Mouse (Mus musculus): ENCODE measurements at regions not wholly inside any gene's neighbourhood (a gene's known extent, or its start where the extent isn't known, plus 50 kb on each side); places are given as distances from the start of the nearest gene placed in this dataset.

DNA sequence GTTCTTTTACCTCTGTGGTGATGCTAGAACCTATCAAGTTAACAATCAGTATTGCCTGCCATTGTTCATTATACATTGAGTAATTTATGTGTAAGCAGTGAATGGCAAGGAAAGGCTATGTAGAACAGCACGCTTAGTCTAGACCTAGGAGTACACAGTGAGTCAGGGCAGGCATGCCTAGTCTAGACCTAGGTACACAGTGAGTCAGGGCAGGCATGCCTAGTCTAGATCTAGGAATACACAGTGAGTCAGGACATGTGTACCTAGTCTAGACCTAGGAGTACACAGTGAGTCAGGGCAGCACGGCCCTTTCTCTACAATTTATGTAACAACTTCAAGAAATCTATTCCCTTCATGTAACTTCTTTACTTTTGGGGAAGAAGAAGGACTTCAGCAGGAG, 347.2 kb downstream of the Tmem232 start:
- peaks cover 5% of the 10 kb centered on the region; the same call in 1 of the 2 replicates for H3K4me1 ChIP-seq
- H3K36me3 ChIP-seq (replicated peaks), result no peaks in the 10 kb centered on the region
- no peak for DNase-seq (ENCODE audit: low spot score)
- no peaks in the 10 kb centered on the region for H3K27me3 ChIP-seq (replicated peaks; ENCODE audit: low read depth, poor library complexity, severe bottlenecking)
- 87% methylated on average over 2 of the region's 2 CpGs for WGBS
- no peak overlapping the region for H3K4me3 ChIP-seq
- H3K9me3 ChIP-seq, result no peaks in the 10 kb centered on the region
- H3K27ac ChIP-seq (replicated peaks), result no peak overlapping the region

DNA sequence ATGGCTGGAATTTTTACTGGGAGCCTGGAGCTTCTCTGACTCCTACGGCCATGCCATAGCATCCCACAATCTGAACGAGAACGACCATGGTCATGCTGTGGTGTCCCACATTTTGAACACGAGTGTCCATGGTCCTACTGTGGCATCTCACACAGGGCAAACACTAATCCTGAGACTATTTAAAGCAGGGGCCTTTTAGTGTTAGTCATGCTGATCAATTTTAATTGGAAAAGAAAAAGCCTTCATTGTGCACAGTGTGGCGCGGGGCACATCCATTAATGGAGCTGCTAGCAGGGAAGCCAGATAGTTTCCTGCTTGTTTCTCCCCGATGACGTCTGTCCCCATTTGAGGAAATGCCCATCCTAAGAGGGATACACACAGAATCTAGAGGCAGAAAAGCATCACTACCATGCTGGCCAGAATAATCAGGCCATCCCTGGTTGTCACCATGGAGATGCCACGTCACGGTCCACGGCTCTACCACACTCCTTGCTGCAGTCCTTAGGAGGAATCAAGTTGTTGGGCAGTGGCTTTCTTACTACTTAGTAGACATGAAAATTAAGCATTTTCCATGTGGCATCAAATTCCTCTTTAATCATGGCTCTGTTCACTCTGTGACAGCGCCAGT, 348.0 kb downstream of the Tmem232 start:
- H3K27ac ChIP-seq (replicated peaks), result no peak overlapping the region
- H3K4me1 ChIP-seq, result peaks cover 5% of the 10 kb centered on the region; the same call in 1 of the 2 replicates
- H3K4me3 ChIP-seq, result no peak overlapping the region
- DNase-seq (ENCODE audit: low spot score), result no peak
- H3K36me3 ChIP-seq (replicated peaks), result no peaks in the 10 kb centered on the region
- H3K9me3 ChIP-seq, result no peaks in the 10 kb centered on the region
- 83% methylated on average over 12 of the region's 12 CpGs for WGBS
- no peaks in the 10 kb centered on the region for H3K27me3 ChIP-seq (replicated peaks; ENCODE audit: low read depth, poor library complexity, severe bottlenecking)

DNA sequence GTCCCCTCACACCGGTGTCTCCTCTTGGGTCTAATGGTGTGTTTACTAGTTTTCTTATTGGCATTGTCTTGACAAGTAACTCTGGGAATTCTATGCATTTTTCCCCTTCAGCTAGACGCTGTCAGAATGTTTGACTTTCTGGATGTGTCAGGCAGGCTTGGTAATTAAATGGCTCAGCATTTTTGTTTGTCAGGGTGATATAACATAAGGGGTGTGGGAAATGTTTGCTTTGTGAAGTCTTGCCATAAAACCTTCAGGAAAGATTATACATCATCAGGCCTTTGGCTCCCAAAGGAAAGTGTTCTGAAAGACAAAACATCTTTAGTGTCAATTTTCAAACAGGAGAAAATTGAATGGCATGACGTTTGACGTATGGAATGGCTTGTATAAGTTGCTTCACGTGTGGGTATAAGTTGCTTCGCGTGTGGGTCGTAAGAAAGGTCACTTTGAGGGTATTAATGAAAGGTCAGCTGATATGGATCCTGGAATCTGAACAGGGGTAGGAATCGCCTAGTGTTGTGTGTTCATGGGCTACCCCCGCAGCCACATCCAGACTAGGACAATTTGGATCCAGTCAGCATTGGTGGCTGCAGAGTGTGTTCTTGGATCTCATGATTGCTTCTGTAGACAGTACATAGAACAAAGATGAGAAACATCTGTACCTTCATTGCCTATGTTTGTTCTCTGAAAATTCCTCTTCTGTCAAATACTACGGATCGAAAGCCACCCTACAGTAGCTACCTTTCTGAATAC, 349.6 kb downstream of the Tmem232 start:
- DNase-seq (ENCODE audit: low spot score), result no peak

DNA sequence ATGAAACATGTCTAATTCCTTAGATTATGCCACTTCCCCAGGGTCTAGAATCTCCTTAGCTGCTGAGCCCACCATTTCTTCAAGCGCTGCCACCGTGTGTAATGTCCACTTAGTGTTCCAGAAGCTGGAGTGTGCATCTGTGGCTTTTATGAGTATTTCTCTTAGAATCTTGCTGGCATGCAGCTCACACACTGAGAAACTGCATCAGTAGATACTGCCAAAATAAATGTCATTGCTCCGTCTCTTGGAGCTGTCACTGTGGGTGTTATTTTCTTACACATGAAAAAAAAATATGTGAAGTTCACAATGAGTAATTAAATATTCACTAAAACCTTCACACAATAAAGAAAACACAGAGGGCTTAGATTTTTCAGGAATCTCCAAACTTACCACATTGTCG, 345.3 kb upstream of the 4930583I09Rik start:
- H3K27me3 ChIP-seq (replicated peaks; ENCODE audit: low read depth, poor library complexity, severe bottlenecking), result no peaks in the 10 kb centered on the region
- no peaks in the 10 kb centered on the region for H3K4me1 ChIP-seq
- no peak for DNase-seq (ENCODE audit: low spot score)
- no peak overlapping the region for H3K4me3 ChIP-seq
- 86% methylated on average over 4 of the region's 4 CpGs for WGBS
- H3K9me3 ChIP-seq, result no peaks in the 10 kb centered on the region
- H3K27ac ChIP-seq (replicated peaks), result no peak overlapping the region
- no peaks in the 10 kb centered on the region for H3K36me3 ChIP-seq (replicated peaks)

More for the DNA sequence above, 349.6 kb downstream of the Tmem232 start:
- no peak overlapping the region for H3K4me3 ChIP-seq
- H3K36me3 ChIP-seq (replicated peaks), result no peaks in the 10 kb centered on the region
- H3K27ac ChIP-seq (replicated peaks), result no peak overlapping the region
- no peaks in the 10 kb centered on the region for H3K9me3 ChIP-seq
- WGBS, result 73% methylated on average over 12 of the region's 12 CpGs
- peaks cover 5% of the 10 kb centered on the region; the same call in 1 of the 2 replicates for H3K4me1 ChIP-seq
- H3K27me3 ChIP-seq (replicated peaks; ENCODE audit: low read depth, poor library complexity, severe bottlenecking), result no peaks in the 10 kb centered on the region

DNA sequence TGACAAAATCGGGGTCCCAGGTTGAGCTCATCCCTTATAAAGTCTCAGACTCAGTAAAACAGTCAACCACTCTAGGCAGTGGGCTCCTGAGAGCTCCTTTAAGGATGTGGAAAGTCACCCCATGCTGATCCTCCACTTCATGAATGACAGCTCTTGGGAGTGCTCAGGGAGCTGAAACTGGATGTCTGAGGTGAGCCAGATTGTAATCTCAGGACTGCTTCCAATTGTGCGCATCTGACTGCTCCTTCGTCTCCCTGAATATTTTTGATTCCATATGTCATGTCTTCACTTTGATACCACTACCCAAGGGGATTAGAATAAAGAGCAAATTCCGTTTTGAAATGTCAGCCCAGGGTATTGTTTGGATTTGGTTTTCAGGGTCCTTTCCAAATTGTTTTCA, 339.9 kb upstream of the 4930583I09Rik start:
- no peaks in the 10 kb centered on the region for H3K27me3 ChIP-seq (replicated peaks; ENCODE audit: low read depth, poor library complexity, severe bottlenecking)
- no peak overlapping the region for H3K27ac ChIP-seq (replicated peaks)
- no peak for DNase-seq (ENCODE audit: low spot score)
- H3K4me1 ChIP-seq, result no peaks in the 10 kb centered on the region
- no peaks in the 10 kb centered on the region for H3K36me3 ChIP-seq (replicated peaks)
- no peak overlapping the region for H3K4me3 ChIP-seq
- WGBS, result 79% methylated on average over 4 of the region's 4 CpGs
- H3K9me3 ChIP-seq, result no peaks in the 10 kb centered on the region

DNA sequence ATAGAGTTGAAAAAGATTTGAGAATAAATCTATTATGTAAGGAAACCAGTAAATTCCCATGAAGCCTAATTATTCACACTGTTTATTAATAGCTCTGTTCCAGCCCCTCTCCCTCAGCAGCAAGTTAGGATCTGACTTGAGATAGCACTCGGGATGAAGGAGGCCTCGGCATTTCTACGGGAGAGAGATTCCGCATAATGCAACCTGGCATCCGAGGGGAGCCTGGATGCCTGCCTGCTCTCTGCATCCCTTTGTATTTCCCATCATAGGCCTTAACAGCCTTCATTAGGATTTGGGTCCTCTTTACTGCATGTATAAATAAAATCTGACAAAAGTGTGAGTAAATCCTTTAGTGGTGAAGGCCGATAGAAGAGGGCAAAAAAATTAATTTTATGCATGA, 338.2 kb upstream of the 4930583I09Rik start:
- Histone ChIP-seq H3K4me3 (no peak overlapping the region), H3K27me3 (replicated peaks; ENCODE audit: low read depth, poor library complexity, severe bottlenecking) (no peaks in the 10 kb centered on the region), H3K9me3 (no peaks in the 10 kb centered on the region), H3K4me1 (no peaks in the 10 kb centered on the region), H3K36me3 (replicated peaks) (no peaks in the 10 kb centered on the region), H3K27ac (replicated peaks) (no peak overlapping the region)
- DNase-seq (ENCODE audit: low spot score), result no peak
- WGBS, result 93% methylated on average over 6 of the region's 6 CpGs

DNA sequence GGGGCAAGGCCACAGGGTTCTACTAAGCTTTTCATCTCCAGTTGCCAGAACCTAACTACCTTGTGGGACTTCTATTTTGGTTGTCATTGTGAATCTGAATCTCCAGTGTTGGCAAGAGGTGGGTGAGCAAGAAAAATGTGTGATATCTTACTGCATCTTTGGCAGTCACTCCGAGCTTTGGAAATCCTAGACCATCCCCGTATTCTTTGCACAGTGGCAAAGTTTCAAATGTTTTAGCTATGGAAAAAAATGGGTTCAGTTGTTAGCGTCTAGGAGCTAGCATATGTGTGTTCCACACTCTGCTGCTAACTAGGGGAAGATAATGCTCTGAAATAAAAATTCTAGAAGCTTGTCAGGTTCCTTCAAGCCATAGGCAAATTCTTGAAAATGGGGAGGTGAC, 337.4 kb upstream of the 4930583I09Rik start:
- no peak for DNase-seq (ENCODE audit: low spot score)
- no peaks in the 10 kb centered on the region for H3K36me3 ChIP-seq (replicated peaks)
- H3K27ac ChIP-seq (replicated peaks), result no peak overlapping the region
- 91% methylated on average over 3 of the region's 3 CpGs for WGBS
- no peaks in the 10 kb centered on the region for H3K27me3 ChIP-seq (replicated peaks; ENCODE audit: low read depth, poor library complexity, severe bottlenecking)
- no peaks in the 10 kb centered on the region for H3K4me1 ChIP-seq
- no peaks in the 10 kb centered on the region for H3K9me3 ChIP-seq
- H3K4me3 ChIP-seq, result no peak overlapping the region

DNA sequence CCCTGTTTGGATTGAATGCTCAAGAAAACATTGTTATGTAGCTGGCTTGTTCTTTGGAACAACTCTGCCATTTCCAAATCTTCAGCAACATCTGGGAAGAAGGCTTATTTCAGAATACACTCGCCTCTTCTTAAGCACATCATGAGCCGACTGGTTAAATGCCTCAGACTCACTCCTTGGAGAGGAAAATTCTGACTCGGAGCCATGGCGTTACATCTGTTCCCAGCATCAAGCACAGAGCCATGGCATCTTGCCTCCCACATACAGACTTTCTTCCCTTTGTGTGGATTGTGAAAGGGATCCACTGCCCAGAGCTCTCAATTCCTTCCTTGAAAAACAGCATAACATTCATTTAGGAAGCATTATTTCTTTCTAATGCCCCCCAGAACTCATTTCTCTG, 334.8 kb upstream of the 4930583I09Rik start:
- H3K4me1 ChIP-seq, result no peaks in the 10 kb centered on the region
- no peaks in the 10 kb centered on the region for H3K27me3 ChIP-seq (replicated peaks; ENCODE audit: low read depth, poor library complexity, severe bottlenecking)
- H3K4me3 ChIP-seq, result no peak overlapping the region
- no peak for DNase-seq (ENCODE audit: low spot score)
- no peak overlapping the region for H3K27ac ChIP-seq (replicated peaks)
- 91% methylated on average over 4 of the region's 4 CpGs for WGBS
- no peaks in the 10 kb centered on the region for H3K9me3 ChIP-seq
- no peaks in the 10 kb centered on the region for H3K36me3 ChIP-seq (replicated peaks)

DNA sequence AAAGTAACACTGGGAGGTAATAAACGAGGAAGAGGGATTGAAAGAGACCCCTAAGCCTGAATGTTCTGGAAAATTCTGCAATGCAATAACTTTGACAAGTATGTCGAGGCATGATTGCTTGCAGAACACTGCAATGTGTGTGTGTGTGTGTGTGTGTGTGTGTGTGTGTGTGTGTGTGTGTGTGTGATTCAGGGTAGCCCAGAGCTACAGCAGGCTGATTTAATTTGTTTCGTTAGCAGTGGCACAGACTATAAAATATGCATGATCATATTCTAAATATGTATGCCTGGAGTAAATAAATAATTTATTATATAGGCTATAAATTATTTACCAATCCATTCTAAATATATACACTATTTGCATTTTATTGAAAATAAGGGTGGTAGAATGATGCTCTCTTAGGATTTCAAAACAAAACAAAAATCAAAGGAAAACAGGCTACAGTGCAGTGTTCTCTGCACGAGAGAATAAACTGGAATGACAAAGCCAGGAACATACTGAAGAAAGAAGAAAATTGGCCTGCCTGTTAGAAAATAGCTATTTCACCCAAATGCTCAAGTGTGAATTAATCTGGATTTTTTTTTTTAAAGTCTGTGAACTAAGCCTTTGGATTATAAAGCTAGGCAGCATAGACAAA, 334.2 kb upstream of the 4930583I09Rik start:
- Histone ChIP-seq H3K9me3 (no peaks in the 10 kb centered on the region), H3K27ac (replicated peaks) (no peak overlapping the region), H3K4me3 (no peak overlapping the region), H3K4me1 (no peaks in the 10 kb centered on the region), H3K27me3 (replicated peaks; ENCODE audit: low read depth, poor library complexity, severe bottlenecking) (no peaks in the 10 kb centered on the region), H3K36me3 (replicated peaks) (no peaks in the 10 kb centered on the region)
- WGBS, result 86% methylated on average over 4 of the region's 4 CpGs
- no peak for DNase-seq (ENCODE audit: low spot score)

DNA sequence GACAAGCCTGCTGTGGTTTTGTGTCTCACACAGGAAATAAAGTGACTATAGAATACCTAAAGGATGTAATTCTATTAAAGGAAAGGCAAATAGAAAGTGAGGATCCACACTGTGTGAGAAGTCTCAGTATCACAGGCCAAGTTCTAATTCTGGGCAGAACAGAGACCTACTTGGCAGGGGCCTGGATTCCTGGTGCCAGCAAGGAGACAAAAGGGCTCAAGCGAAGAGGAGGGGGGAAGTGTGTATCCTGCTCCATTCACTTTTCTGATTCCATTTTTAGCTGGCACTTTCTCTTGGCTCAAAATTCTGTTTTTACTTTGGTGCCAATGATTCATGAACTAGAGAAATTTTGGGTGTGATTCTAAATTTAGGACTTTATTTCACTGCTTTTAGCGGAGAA, 310.5 kb upstream of the 4930583I09Rik start:
- Histone ChIP-seq H3K4me3 (no peak overlapping the region), H3K36me3 (replicated peaks) (no peaks in the 10 kb centered on the region), H3K27ac (replicated peaks) (no peak overlapping the region), H3K27me3 (replicated peaks; ENCODE audit: low read depth, poor library complexity, severe bottlenecking) (no peaks in the 10 kb centered on the region), H3K9me3 (no peaks in the 10 kb centered on the region), H3K4me1 (no peaks in the 10 kb centered on the region)
- DNase-seq (ENCODE audit: low spot score), result no peak
- 87% methylated on average over 2 of the region's 2 CpGs for WGBS

DNA sequence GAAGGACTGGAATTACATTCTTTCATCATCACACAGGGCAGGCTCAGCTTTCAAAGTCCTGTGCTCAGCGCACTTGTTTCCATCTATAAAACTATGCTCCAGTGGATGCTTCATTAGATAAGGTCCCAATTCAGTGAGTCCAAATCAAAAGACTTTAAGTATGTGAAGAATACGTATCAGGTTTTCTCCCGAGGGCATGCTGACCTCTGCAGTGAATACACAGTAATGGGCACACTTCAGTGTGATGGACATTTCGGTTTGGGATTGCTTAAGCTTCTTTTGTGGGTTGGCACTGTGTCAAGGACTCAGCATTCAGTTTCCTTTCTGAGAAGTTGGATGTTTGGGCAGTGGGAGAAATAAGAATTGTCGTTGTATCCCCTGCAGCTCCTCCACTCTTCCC, 278.8 kb upstream of the 4930583I09Rik start:
- 80% methylated on average over 5 of the region's 5 CpGs for WGBS
- Histone ChIP-seq H3K9me3 (no peaks in the 10 kb centered on the region), H3K4me3 (no peak overlapping the region), H3K4me1 (no peaks in the 10 kb centered on the region), H3K27ac (replicated peaks) (no peak overlapping the region), H3K36me3 (replicated peaks) (no peaks in the 10 kb centered on the region), H3K27me3 (replicated peaks; ENCODE audit: low read depth, poor library complexity, severe bottlenecking) (no peaks in the 10 kb centered on the region)
- DNase-seq (ENCODE audit: low spot score), result no peak

DNA sequence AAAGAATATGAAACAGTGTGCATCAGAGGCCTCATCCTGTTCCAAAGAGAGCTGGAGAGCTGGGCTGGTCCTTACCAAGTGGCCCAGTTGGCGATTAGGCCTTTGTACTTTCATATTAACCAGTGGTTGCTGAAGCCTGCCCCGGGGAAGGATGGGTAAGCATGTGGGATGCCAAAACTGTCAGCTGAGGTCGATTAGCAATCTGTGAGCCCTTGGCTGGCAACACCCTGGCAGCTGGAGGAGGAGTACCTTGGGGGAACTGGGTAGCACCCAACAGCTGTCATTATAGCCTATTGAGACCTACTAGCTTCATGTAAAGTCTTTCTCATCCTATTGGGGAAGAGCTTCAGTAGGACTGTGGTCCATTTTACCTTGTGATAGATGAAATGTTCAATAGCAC, 277.2 kb upstream of the 4930583I09Rik start:
- H3K4me3 ChIP-seq, result no peak overlapping the region
- H3K27me3 ChIP-seq (replicated peaks; ENCODE audit: low read depth, poor library complexity, severe bottlenecking), result no peaks in the 10 kb centered on the region
- no peak for DNase-seq (ENCODE audit: low spot score)
- H3K27ac ChIP-seq (replicated peaks), result no peak overlapping the region
- no peaks in the 10 kb centered on the region for H3K9me3 ChIP-seq
- no peaks in the 10 kb centered on the region for H3K4me1 ChIP-seq
- H3K36me3 ChIP-seq (replicated peaks), result no peaks in the 10 kb centered on the region
- WGBS, result 79% methylated on average over 3 of the region's 3 CpGs

DNA sequence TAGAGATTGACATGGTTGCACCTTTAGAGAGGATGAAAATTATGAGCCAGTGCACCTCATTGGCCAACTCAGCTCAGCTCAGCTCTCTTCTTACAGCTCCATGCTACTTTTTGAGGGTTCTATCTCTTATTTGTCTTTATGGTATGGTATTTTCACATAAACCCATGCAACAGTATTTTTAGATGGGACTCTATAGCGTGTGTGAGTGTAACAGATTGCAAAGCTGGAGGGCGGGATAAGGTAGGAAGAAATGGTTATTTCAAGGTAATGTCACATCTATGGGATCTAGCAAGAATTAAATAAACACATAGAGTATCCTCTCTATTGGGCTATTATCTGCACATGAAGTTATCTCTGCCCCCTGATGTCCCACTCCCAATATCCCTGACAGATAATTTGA, 269.8 kb upstream of the 4930583I09Rik start:
- Histone ChIP-seq H3K36me3 (replicated peaks) (no peaks in the 10 kb centered on the region), H3K4me1 (no peaks in the 10 kb centered on the region), H3K27ac (replicated peaks) (no peak overlapping the region), H3K4me3 (no peak overlapping the region), H3K27me3 (replicated peaks; ENCODE audit: low read depth, poor library complexity, severe bottlenecking) (no peaks in the 10 kb centered on the region), H3K9me3 (no peaks in the 10 kb centered on the region)
- no peak for DNase-seq (ENCODE audit: low spot score)
- 95% methylated on average over 2 of the region's 2 CpGs for WGBS
